In genomic region chr7:64021241-64022108, GRCm38 (mm10) we compare ENCODE assay signal across 9 mouse cellular contexts.
DNase-seq lines count a peak whose midpoint lies in the region; ATAC-seq lines count a peak whose summit lies in the region.
"Had no signal": no experiment of that assay in that cellular context is flagged by ENCODE, and none has a peak within 500 bp of the region (broad histone marks: within the 10 kb centered on the region; RNA-seq: fewer than 3 reads in every experiment).

No protein-coding gene starts in this region.

- H3K4me1 ChIP-seq in forebrain, embryonic 13.5 days = peaks cover 9% of the 10 kb centered on the region
- H3K4me1 ChIP-seq in forebrain, embryonic 10.5 days = peaks cover 7% of the 10 kb centered on the region
- H3K4me1 ChIP-seq in hindbrain, embryonic 16.5 days (ENCODE audit: control insufficient read depth, insufficient read depth, low read depth, low read length) = peaks cover 5% of the 10 kb centered on the region; the same call in 1 of the 2 replicates
- peaks cover 2% of the 10 kb centered on the region; the same call in 1 of the 2 replicates for H3K4me1 ChIP-seq in midbrain, embryonic 16.5 days (ENCODE audit: control insufficient read depth, insufficient read depth, low read length)

- no peak overlapping the region for H3K4me3 ChIP-seq in forebrain, embryonic 13.5 days
- H3K4me3 ChIP-seq in forebrain, embryonic 10.5 days = no peak overlapping the region
- H3K4me3 ChIP-seq in hindbrain, embryonic 16.5 days (ENCODE audit: low read length) = no peak overlapping the region
- no peak overlapping the region for H3K4me3 ChIP-seq in midbrain, embryonic 16.5 days (ENCODE audit: low read depth, low read length)
- H3K4me3 ChIP-seq: limb, embryonic 15.5 days had no signal

- 61% methylated on average over 9 of the region's 9 CpGs for WGBS in forebrain, embryonic 13.5 days
- WGBS in forebrain, embryonic 10.5 days = 75% methylated on average over 9 of the region's 9 CpGs
- 57% methylated on average over 9 of the region's 9 CpGs for WGBS in hindbrain, embryonic 16.5 days
- WGBS in midbrain, embryonic 16.5 days = 65% methylated on average over 9 of the region's 9 CpGs

- H3K27me3 ChIP-seq in forebrain, embryonic 13.5 days = no peaks in the 10 kb centered on the region
- H3K27me3 ChIP-seq in forebrain, embryonic 10.5 days (ENCODE audit: poor library complexity, severe bottlenecking) = no peaks in the 10 kb centered on the region
- H3K27me3 ChIP-seq in hindbrain, embryonic 16.5 days (replicated peaks; ENCODE audit: control insufficient read depth, insufficient read depth, low read length) = no peaks in the 10 kb centered on the region
- no peaks in the 10 kb centered on the region for H3K27me3 ChIP-seq in midbrain, embryonic 16.5 days (ENCODE audit: control insufficient read depth, insufficient read depth, low read depth, low read length)
- H3K27me3 ChIP-seq: limb, embryonic 15.5 days had no signal

- peak; percentile 72 for ATAC-seq in forebrain, embryonic 13.5 days
- ATAC-seq in hindbrain, embryonic 16.5 days = peak; percentile 83
- peak; percentile 73 for ATAC-seq in midbrain, embryonic 16.5 days

- no peak overlapping the region for H3K9ac ChIP-seq in forebrain, embryonic 13.5 days
- H3K9ac ChIP-seq in hindbrain, embryonic 16.5 days (ENCODE audit: low read depth, low read length) = no peak overlapping the region
- no peak overlapping the region for H3K9ac ChIP-seq in midbrain, embryonic 16.5 days (ENCODE audit: low read depth, low read length)
- H3K9ac ChIP-seq: limb, embryonic 15.5 days had no signal

- H3K9me3 ChIP-seq in forebrain, embryonic 13.5 days (replicated peaks) = no peaks in the 10 kb centered on the region
- no peaks in the 10 kb centered on the region for H3K9me3 ChIP-seq in forebrain, embryonic 10.5 days
- H3K9me3 ChIP-seq in hindbrain, embryonic 16.5 days (ENCODE audit: control insufficient read depth, low read length) = no peaks in the 10 kb centered on the region
- no peaks in the 10 kb centered on the region for H3K9me3 ChIP-seq in midbrain, embryonic 16.5 days (replicated peaks; ENCODE audit: control insufficient read depth, low read length, poor library complexity, severe bottlenecking)
- H3K9me3 ChIP-seq: limb, embryonic 15.5 days had no signal

- H3K4me2 ChIP-seq in forebrain, embryonic 13.5 days = no peak overlapping the region
- no peak overlapping the region for H3K4me2 ChIP-seq in hindbrain, embryonic 16.5 days (ENCODE audit: low read length)
- H3K4me2 ChIP-seq in midbrain, embryonic 16.5 days (ENCODE audit: low read length) = no peak overlapping the region
- H3K4me2 ChIP-seq: limb, embryonic 15.5 days had no signal

- no peaks in the 10 kb centered on the region for H3K36me3 ChIP-seq in forebrain, embryonic 13.5 days (ENCODE audit: poor library complexity, severe bottlenecking)
- H3K36me3 ChIP-seq in forebrain, embryonic 10.5 days (replicated peaks) = no peaks in the 10 kb centered on the region
- H3K36me3 ChIP-seq in hindbrain, embryonic 16.5 days (ENCODE audit: control insufficient read depth, insufficient read depth, low read length) = no peaks in the 10 kb centered on the region
- no peaks in the 10 kb centered on the region for H3K36me3 ChIP-seq in midbrain, embryonic 16.5 days (ENCODE audit: control insufficient read depth, insufficient read depth, low read length)
- H3K36me3 ChIP-seq: limb, embryonic 15.5 days had no signal

- no peak for DNase-seq in forebrain, embryonic 10.5 days (ENCODE audit: extremely low spot score, low spot score)
- DNase-seq in 3134 (ENCODE audit: extremely low read depth, insufficient read length, low spot score) = peak; percentile 29
- DNase-seq in cerebellum, postnatal 14 days = peak; percentile 70 to 83
- no peak for DNase-seq in ovary, postnatal 36 days (ENCODE audit: low spot score)
- DNase-seq in thymus, postnatal 10 days (ENCODE audit: low spot score in 2 of 2) = no peak

- H3K27ac ChIP-seq in forebrain, embryonic 13.5 days = no peak overlapping the region
- no peak overlapping the region for H3K27ac ChIP-seq in forebrain, embryonic 10.5 days
- no peak overlapping the region; the same call in 1 of the 2 replicates for H3K27ac ChIP-seq in hindbrain, embryonic 16.5 days (ENCODE audit: low read depth, low read length)
- H3K27ac ChIP-seq in midbrain, embryonic 16.5 days (ENCODE audit: low read length) = no peak overlapping the region; the same call in none of the 2 replicates
- H3K27ac ChIP-seq: limb, embryonic 15.5 days had no signal

Comparison
In these comparisons a context has a peak if more than half of its experiments do, and no peak if none do; other contexts are left out.
1. DNase-seq: peak in 3134 (single experiment) and cerebellum, postnatal 14 days (2 of 2); none in forebrain, embryonic 10.5 days (single experiment), ovary, postnatal 36 days (single experiment) and thymus, postnatal 10 days (0 of 2).
2. Peak in every context shown above with its lines, with median percentiles within 50 percentile points of each other: ATAC-seq.